26 mouse cellular contexts compared by ENCODE assay signal in genomic region chr11:121368731-121369130, GRCm38 (mm10). TPM values are rescaled to one million over a fixed set of nuclear protein-coding genes. Genes with fewer than 3 reads are reported as not detected.
DNase-seq lines count a peak whose midpoint lies in the region; ATAC-seq and TF ChIP-seq lines count a peak whose summit lies in the region.
"Had no signal": no experiment of that assay in that cellular context is flagged by ENCODE, and none has a peak within 500 bp of the region (broad histone marks: within the 10 kb centered on the region; RNA-seq: fewer than 3 reads in every experiment).

No protein-coding gene starts in this region.

- TF ChIP-seq CTCF in liver, postnatal 0 days (IDR thresholded peaks at IDR 0.05; ENCODE audit: low read depth): no peak

- H3K36me3 ChIP-seq in liver, embryonic 12.5 days: no peaks in the 10 kb centered on the region
- no peaks in the 10 kb centered on the region for H3K36me3 ChIP-seq in liver, embryonic 11.5 days (ENCODE audit: control insufficient read depth, insufficient read depth, low read length)
- no peaks in the 10 kb centered on the region for H3K36me3 ChIP-seq in liver, postnatal 0 days (replicated peaks; ENCODE audit: insufficient read depth, low read length)
- H3K36me3 ChIP-seq: embryonic facial prominence, embryonic 10.5 days; embryonic facial prominence, embryonic 13.5 days; forebrain, embryonic 12.5 days; forebrain, embryonic 15.5 days had no signal

- no peaks in the 10 kb centered on the region for H3K9me3 ChIP-seq in liver, embryonic 12.5 days (replicated peaks)
- H3K9me3 ChIP-seq in liver, embryonic 11.5 days (ENCODE audit: control insufficient read depth, low read length): no peaks in the 10 kb centered on the region
- H3K9me3 ChIP-seq in liver, postnatal 0 days (ENCODE audit: low read length): no peaks in the 10 kb centered on the region
- H3K9me3 ChIP-seq: embryonic facial prominence, embryonic 10.5 days; embryonic facial prominence, embryonic 13.5 days; forebrain, embryonic 12.5 days; forebrain, embryonic 15.5 days had no signal

- ATAC-seq in liver, embryonic 12.5 days: no peak
- ATAC-seq in liver, embryonic 11.5 days (replicated peaks; ENCODE audit: low FRiP score): no peak
- peak; percentile 93 for ATAC-seq in common myeloid progenitor, adult 5-6 weeks (replicated peaks; ENCODE audit: low read depth, poor library complexity, severe bottlenecking)
- ATAC-seq in liver, postnatal 0 days: peak; percentile 33; the same call in 1 of the 2 replicates
- ATAC-seq: CD4-positive, CD25-positive, alpha-beta regulatory T cell, adult 4 months; forebrain, embryonic 15.5 days; Patski had no signal

- H3K27ac ChIP-seq in liver, embryonic 12.5 days: peak overlapping the region; percentile 54; the same call in 1 of the 2 replicates
- H3K27ac ChIP-seq in liver, embryonic 11.5 days (ENCODE audit: low read depth, low read length): no peak overlapping the region
- no peak overlapping the region for H3K27ac ChIP-seq in liver, postnatal 0 days (ENCODE audit: low read depth)
- H3K27ac ChIP-seq: embryonic facial prominence, embryonic 10.5 days; embryonic facial prominence, embryonic 13.5 days; forebrain, embryonic 12.5 days; forebrain, embryonic 15.5 days; heart, adult 2 months; hindbrain, embryonic 14.5 days had no signal

- no peak for DNase-seq in liver, embryonic 11.5 days (ENCODE audit: low spot score)
- peak; percentile 79 for DNase-seq in 416B (ENCODE audit: low read depth)
- no peak for DNase-seq in liver, postnatal 0 days
- no peak for DNase-seq in left cerebral cortex, adult 11 months (ENCODE audit: low spot score)
- DNase-seq in B cell, adult 2 months: no peak
- DNase-seq in layer of hippocampus, postnatal 14 days (ENCODE audit: low spot score in 2 of 2): no peak
- DNase-seq: adrenal gland, postnatal 10 days; adrenal gland, postnatal 36 days; cerebellum, adult 18-20 months; cerebellum, adult 9-10 months; cerebellum, postnatal 14 days; embryo, embryonic 11 days; gastrocnemius, postnatal 25 days; heart, adult 2 months; heart, postnatal 36 days had no signal

- H3K4me2 ChIP-seq in liver, embryonic 12.5 days: no peak overlapping the region
- no peak overlapping the region for H3K4me2 ChIP-seq in liver, embryonic 11.5 days
- no peak overlapping the region for H3K4me2 ChIP-seq in liver, postnatal 0 days (ENCODE audit: low read depth, low read length)
- H3K4me2 ChIP-seq: embryonic facial prominence, embryonic 13.5 days; forebrain, embryonic 12.5 days; forebrain, embryonic 15.5 days; heart, embryonic 11.5 days; hindbrain, embryonic 14.5 days had no signal

- TF ChIP-seq EP300 in liver, postnatal 0 days (IDR thresholded peaks at IDR 0.05; ENCODE audit: low read depth): no peak

- WGBS in liver, embryonic 12.5 days (ENCODE audit: insufficient replicate concordance): 43% methylated on average over 1 of the region's 1 CpGs
- 44% methylated on average over 1 of the region's 1 CpGs for WGBS in liver, embryonic 11.5 days
- WGBS in liver, postnatal 0 days (ENCODE audit: insufficient replicate concordance): 34% methylated on average over 1 of the region's 1 CpGs

- peaks cover 6% of the 10 kb centered on the region for H3K4me1 ChIP-seq in liver, embryonic 12.5 days
- H3K4me1 ChIP-seq in liver, embryonic 11.5 days (replicated peaks; ENCODE audit: control insufficient read depth, insufficient read depth, low read length): no peaks in the 10 kb centered on the region
- H3K4me1 ChIP-seq in liver, postnatal 0 days (ENCODE audit: insufficient read depth): no peaks in the 10 kb centered on the region
- H3K4me1 ChIP-seq: embryonic facial prominence, embryonic 10.5 days; forebrain, embryonic 12.5 days; forebrain, embryonic 15.5 days had no signal

- H3K27me3 ChIP-seq in liver, embryonic 12.5 days (replicated peaks): no peaks in the 10 kb centered on the region; the same call in 1 of the 2 replicates
- no peaks in the 10 kb centered on the region for H3K27me3 ChIP-seq in liver, embryonic 11.5 days (replicated peaks; ENCODE audit: control insufficient read depth, insufficient read depth, low read length)
- H3K27me3 ChIP-seq in liver, postnatal 0 days (ENCODE audit: insufficient read depth, low read length): no peaks in the 10 kb centered on the region
- H3K27me3 ChIP-seq: embryonic facial prominence, embryonic 13.5 days; forebrain, embryonic 15.5 days; Patski had no signal

- H3K4me3 ChIP-seq in liver, embryonic 12.5 days: no peak overlapping the region
- no peak overlapping the region for H3K4me3 ChIP-seq in liver, embryonic 11.5 days (ENCODE audit: low read depth, low read length)
- H3K4me3 ChIP-seq in liver, postnatal 0 days (ENCODE audit: low read depth, low read length): no peak overlapping the region
- H3K4me3 ChIP-seq: embryonic facial prominence, embryonic 10.5 days; embryonic facial prominence, embryonic 13.5 days; erythroblast, embryonic 14.5 days; forebrain, embryonic 12.5 days; forebrain, embryonic 15.5 days; heart, adult 2 months had no signal

- no peak overlapping the region for H3K9ac ChIP-seq in liver, embryonic 12.5 days
- no peak overlapping the region for H3K9ac ChIP-seq in liver, embryonic 11.5 days (ENCODE audit: low read depth, low read length)
- no peak overlapping the region for H3K9ac ChIP-seq in liver, postnatal 0 days (replicated peaks)
- H3K9ac ChIP-seq: embryonic facial prominence, embryonic 13.5 days; forebrain, embryonic 12.5 days; forebrain, embryonic 15.5 days; hindbrain, embryonic 14.5 days had no signal

RNA-seq across cellular contexts. Expression of gene Wdr45b, which starts 14.5 kb away (rescaled TPM):
- polyA plus RNA-seq in liver, embryonic 12.5 days (2016; fragmentation: Nextera tagmentation; extraction: Ambion mirVana): 29.4 and 31.1 TPM in 2 replicates
- polyA plus RNA-seq in liver, embryonic 11.5 days (2014; fragmentation: Nextera tagmentation; extraction: Ambion mirVana): 53.3 and 55.4 TPM in 2 replicates
- 39.1 and 40.7 TPM in 2 replicates for total RNA-seq in common myeloid progenitor, adult 5-6 weeks (2017)
- polyA plus RNA-seq in liver, postnatal 0 days (2015; fragmentation: Nextera tagmentation; extraction: Ambion mirVana): 16.6 and 16.7 TPM in 2 replicates
- total RNA-seq in layer of hippocampus, postnatal 14 days (2021): 10 to 100 TPM; 57.1 to 62.8 TPM

RNA-seq across cellular contexts. Expression of gene Rab40b, which starts 19.3 kb away (rescaled TPM):
- 0.63 and 0.87 TPM in 2 replicates for polyA plus RNA-seq in liver, embryonic 12.5 days (2016; fragmentation: Nextera tagmentation; extraction: Ambion mirVana)
- polyA plus RNA-seq in liver, embryonic 11.5 days (2014; fragmentation: Nextera tagmentation; extraction: Ambion mirVana): 0.94 and 1.2 TPM in 2 replicates
- 0.64 TPM in 1 of 2 replicates, not detected in the other for total RNA-seq in common myeloid progenitor, adult 5-6 weeks (2017)
- 0.58 and 0.60 TPM in 2 replicates for polyA plus RNA-seq in liver, postnatal 0 days (2015; fragmentation: Nextera tagmentation; extraction: Ambion mirVana)
- total RNA-seq in layer of hippocampus, postnatal 14 days (2021): 10 to 100 TPM; 50.3 to 53.3 TPM
- polyA plus RNA-seq: CD4-positive, CD25-positive, alpha-beta regulatory T cell, adult 4 months had no signal

RNA-seq across cellular contexts. Expression of gene Fn3krp, which starts 52.5 kb away (rescaled TPM):
- 20.5 and 21.6 TPM in 2 replicates for polyA plus RNA-seq in liver, embryonic 12.5 days (2016; fragmentation: Nextera tagmentation; extraction: Ambion mirVana)
- polyA plus RNA-seq in liver, embryonic 11.5 days (2014; fragmentation: Nextera tagmentation; extraction: Ambion mirVana): 8.6 and 10.5 TPM in 2 replicates
- 19.6 and 26.3 TPM in 2 replicates for total RNA-seq in common myeloid progenitor, adult 5-6 weeks (2017)
- 12.2 and 14.6 TPM in 2 replicates for polyA plus RNA-seq in liver, postnatal 0 days (2015; fragmentation: Nextera tagmentation; extraction: Ambion mirVana)
- total RNA-seq in layer of hippocampus, postnatal 14 days (2021): 10 to 100 TPM; 39.2 to 39.9 TPM

Comparison
In these comparisons a context has a peak if more than half of its experiments do, and no peak if none do; other contexts are left out.
1. ATAC-seq: peak in common myeloid progenitor, adult 5-6 weeks (single experiment) and liver, postnatal 0 days (single experiment); none in liver, embryonic 12.5 days (single experiment) and liver, embryonic 11.5 days (single experiment).